Mouse (Mus musculus) gonadal fat pad, adult 2 months (tissue): ENCODE measurements at regions not wholly inside any gene's neighbourhood (a gene's known extent, or its start where the extent isn't known, plus 50 kb on each side); places are given as distances from the start of the nearest gene placed in this dataset.

ENCODE experiments used
- DNase-seq: peaks from one replicate; pipeline ENCODE4 v3.0.0-alpha.2; 2012; ENCODE audit warnings: low read depth

- no peak for DNase-seq
These were observed 203.7 kb upstream of the Sdk2 start for GRCm38 (mm10) chr11:114270358-114271072.

- no peak for DNase-seq
These were observed 195.1 kb upstream of the Sdk2 start for GRCm38 (mm10) chr11:114261959-114262358.

DNA sequence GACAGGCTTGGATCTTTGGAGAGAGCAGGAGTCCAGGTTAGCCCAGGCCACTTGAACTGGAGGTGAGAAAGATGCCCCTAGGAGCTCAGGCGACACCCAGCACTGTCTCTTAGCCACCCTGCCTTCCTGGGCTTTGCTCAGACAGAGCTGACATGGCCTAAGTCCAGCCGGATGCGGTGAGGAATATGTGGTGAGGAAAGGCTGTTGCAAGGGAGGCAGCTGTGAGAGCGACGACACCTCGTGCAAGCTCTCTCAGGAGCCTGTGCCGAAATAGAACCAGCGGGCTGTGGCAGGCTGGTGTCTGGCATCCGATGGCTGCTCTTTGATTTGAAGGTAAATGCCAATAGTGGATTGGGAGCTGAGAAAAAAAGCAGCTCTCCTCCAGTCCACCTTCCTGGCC is 191.4 kb upstream of the Sdk2 start:
- no peak for DNase-seq

DNA sequence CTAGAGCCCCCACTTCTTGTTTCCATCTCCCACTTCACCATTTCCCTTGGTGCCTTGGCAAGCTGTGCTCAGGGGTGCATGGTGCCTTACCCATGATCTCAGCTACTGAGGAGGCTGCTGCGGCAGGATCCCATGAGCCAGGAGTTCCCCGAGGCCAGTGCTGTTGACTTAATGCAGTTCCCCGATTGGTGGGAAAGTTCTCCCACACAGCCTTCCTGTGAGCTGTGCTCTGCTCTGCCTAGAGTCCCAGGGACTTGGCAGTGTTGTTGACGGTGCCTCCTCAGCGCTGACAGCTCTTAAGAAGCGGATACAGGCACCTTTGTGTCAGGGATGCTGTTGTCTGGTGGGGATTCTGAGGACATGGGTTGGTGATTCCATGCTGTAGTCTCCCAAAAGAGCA is 190.9 kb upstream of the Sdk2 start:
- no peak for DNase-seq

DNA sequence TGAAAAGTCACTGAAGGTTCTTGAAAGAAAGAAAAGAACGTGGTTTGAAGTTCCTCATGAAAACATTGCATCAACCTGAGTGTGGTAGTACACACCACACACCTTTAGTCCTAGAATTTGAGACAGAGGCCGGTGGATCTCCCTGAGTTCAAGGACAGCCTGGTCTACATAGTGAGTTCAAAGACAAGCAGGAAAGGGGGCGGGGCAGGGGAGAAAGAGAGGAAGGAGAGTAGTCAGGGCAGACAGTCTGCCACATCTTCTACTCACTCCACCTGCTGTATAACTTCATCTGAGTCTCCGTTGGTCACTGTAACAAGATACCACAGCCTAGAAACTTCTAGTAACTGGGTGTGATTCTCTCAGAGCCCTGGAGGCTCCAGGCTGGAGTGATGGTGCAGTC is 190.2 kb upstream of the Sdk2 start:
- no peak for DNase-seq

- no peak for DNase-seq
These were observed 187.5 kb upstream of the Sdk2 start for GRCm38 (mm10) chr11:114254344-114254743.

DNA sequence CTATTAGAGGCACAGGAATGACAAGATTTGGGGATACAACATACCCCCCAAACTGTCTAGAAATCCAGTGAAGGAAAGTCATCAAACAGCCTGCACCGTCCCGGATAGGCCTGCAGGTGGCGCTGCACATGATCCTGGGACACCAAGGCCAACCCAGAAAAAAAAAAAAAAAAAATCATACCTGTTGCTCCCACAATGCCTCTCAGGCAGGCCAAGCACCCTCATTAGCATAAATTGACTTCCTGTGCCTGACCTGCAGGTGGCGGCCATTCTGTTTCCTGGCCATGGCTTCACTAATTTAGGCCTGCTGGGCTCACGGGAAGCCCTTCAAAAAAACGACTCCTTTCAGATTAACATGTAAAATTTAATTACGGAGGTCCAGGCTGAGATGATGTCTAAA is 184.8 kb upstream of the Sdk2 start:
- no peak for DNase-seq

DNA sequence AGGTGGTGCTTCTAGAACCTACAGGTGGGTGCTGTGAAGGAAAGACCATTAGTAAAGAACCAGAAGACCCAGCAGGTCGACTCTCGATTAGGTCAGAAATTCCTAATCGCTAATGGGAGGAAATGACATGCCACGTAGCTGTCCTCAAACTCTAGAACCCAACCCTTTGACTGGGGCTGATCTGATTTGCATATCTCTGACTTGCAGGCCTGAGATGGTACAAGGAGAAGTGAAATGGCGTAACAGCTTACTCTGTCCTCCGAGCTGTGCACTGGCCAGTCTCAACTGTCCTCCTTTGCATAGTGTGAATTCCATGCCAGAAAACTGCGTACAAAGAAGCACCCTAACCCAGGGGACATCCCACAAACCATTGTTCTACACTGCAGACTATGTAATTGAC is 182.4 kb upstream of the Sdk2 start:
- DNase-seq, result no peak

- no peak for DNase-seq
These were observed 181.5 kb upstream of the Sdk2 start for GRCm38 (mm10) chr11:114248261-114248898.

GRCm38 (mm10) chr11:114239311-114239803 is 172.5 kb upstream of the Sdk2 start:
- no peak for DNase-seq

DNA sequence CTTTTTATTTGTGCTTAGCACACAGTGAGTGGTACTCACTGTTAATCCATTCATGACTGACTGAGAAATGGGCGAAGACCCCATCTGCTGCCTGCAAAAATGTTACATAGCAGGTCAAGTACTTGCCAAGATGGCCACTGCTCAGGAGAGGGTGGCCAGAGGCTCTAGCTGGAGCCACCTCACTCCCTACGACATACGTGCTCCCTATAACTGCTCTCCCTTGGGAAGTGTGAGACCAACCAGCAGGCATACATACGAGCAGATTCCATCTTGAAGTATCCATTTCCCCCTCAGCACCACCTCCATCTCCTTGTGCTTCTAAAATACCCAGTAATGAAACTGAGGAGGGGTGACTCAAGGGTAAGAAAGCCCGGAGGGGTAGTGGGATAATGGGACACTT is 172.0 kb upstream of the Sdk2 start:
- no peak for DNase-seq

GRCm38 (mm10) chr11:114238316-114238715 is 171.5 kb upstream of the Sdk2 start:
- no peak for DNase-seq

DNA sequence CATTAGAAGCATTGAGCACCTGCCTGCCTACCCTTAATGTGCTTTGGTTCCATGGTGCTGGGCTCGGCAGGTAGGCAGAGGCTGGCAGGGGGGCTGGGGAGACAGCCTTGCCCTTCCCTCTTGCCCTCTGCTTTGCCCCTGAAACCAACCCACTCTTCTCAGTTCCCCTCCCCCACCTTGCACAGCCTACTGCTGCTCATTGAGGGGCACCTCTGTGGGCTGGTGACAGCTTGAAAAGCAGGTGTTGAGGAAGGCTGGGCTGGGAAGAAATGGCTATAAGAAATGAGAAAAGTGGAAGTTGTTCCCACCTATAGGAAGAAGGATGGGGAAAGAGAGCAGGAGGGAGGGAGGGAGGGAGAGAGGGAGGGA is 167.7 kb upstream of the Sdk2 start:
- no peak for DNase-seq

DNA sequence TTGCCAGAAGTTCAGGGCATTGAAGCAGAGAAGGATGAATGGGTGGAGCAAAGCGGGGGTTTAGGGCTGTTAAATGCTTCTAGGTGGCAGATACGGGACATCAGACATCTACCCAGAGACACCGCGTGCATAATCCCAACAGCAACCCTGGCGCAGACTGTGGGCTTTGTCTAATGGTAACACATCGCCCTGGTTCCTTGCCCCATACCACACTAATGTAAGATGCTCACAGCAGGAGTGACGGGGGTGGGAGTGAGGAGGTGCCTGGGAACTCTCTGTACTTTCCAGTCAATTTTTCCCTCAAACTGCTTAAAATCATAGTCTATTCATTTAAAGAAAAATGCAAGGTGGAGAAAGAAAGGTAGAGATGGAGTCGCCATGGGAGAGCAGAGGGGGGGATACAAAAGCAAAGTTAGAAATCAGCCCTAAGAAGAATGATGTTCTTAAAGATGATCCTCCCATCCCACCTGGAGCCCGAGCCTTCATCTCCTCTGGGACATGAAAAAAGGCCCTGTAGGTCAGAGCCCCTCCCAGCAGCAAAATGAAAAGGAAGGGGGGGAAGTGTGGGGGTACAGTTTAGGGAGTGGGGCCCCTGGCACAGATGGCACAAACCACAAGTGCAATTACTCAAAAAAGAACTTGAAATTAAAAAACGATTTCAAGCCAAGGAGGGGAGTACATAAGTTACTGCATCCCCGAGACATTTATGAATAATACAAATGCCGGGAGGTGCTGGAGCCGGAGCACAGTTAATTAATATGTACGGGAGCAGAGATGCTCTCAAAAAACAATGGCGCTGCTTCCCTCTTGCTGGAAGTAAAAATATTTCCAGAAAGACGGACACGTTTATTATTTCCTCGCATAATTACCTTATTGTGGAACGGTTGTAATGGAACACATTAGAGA is 167.0 kb upstream of the Sdk2 start:
- DNase-seq, result no peak

DNA sequence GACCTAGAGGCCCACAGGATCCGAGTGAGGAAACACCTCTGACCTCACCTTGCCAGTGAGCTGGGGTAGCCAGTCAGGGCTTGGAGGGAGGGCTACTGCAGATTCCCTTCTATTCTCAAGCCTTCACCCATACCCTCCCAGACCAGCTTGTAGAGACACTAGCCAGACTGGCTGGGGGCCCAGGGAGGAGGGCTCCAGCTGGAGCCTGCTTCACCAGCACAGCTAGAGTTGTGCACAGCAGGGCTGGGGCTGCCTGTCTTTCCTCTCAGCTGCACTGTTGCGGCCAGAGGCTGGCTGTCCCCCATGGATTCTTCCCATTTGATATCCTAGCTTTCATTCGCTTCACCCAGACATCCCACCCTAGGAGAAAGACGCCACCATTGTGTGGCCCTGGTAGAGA is 165.0 kb upstream of the Sdk2 start:
- DNase-seq, result no peak

DNA sequence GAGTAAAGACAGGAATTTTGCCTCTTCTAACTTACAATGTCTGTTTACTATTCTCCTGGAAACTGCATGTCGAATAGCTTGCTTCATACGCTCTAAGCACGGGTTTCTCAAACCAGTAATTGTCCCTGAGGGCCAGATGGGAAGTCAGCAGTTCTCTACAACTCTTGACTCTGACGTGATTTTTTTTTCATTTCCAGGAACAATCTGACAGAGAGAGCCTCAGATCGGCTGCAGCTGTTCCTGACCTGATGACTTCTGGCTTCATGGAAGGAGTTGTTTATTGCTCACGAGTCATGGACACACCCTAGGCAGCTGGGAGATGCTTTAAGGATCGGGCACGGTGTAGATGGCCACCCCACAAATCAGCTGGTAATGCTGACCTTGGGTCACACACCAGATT is 162.9 kb upstream of the Sdk2 start:
- DNase-seq, result no peak

DNA sequence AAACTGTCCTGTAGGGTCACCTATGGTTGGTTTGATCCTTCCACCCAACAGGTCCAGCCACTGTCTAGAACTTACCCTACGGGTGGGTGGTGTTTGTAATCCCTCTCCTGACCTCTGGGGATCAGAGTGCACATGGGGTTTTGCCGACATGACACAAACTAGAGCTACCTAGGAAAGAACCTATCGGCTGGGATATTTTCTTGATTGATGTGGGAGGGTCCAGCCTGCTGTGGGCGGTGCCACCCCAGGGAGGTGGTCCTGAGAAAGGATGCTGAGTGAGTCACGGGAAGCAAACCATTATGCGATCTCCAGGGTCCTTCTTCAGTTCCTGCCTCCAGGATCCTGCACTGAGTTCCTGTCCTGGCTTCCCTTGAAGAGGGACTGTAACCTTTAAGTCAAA is 162.3 kb upstream of the Sdk2 start:
- DNase-seq, result no peak

DNA sequence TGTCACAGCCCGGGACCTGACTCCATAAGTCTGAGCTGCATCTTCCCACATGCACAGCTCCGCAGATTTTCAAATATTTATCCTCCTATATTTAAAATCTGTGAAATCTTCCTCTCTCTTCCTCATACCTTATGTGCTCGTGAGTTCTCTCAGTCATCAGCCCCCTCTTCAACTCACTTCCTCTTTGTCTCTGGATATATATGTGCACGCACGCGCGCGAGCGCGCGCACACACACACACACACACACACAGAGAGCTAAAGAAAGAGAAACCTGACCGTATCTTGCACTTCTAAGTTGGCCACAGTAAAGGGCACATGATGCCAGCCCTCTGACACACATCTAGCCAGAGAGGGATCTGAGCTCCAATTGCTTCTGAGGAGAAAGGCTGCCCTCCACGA is 159.7 kb upstream of the Sdk2 start:
- no peak for DNase-seq

DNA sequence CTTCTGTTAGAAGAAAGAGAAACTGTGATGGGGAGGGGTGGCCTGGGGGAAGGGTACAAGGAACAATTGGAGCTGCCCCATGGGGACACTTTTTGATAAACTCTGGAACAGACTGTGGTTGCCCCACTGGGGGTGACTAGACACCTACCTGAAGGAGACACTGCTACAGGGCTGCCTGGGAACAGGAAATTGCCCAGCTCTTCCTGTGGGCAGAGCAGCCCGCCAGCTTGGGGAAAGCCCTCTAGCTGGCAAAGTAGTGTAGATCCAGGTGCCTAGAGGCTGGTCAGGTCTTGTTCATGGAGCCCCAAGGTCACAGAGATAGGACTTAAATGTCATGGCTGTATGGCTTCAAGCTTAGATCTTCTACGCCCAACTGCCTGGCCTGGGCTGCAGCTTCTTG is 157.9 kb upstream of the Sdk2 start:
- no peak for DNase-seq

DNA sequence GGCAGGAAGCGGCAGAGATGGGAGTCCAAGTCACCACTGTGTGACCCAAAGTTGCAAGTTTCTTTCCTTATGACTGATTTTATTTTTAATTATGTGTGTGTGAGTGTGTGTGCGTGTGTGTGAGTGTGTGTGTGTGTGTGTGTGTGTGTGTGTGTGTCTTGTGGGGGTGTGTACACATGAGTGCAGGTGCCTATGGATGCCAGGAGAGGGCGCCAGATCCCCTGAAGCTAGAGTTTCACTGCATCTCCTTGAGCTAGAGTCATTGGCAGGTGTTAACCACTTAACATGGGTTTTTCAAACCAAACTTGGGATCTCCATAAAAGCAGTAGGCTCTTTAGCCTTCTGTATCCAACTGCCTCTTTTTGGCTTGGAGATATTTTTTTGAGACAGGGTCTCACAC is 156.2 kb upstream of the Sdk2 start:
- DNase-seq, result no peak

GRCm38 (mm10) chr11:114220466-114220865 is 153.6 kb upstream of the Sdk2 start:
- DNase-seq, result no peak

GRCm38 (mm10) chr11:114218732-114219506 is 152.1 kb upstream of the Sdk2 start:
- DNase-seq, result no peak
